Mouse (Mus musculus) cortical plate, adult 2 months (tissue): ENCODE data around the gene Hoxa6.

Experiments used
- CTCF ChIP-seq: fragments of 200-500 bp; IDR thresholded peaks from 2 replicates; pipeline ENCODE4 v1.5.1; 2011; ENCODE audit warnings: mild to moderate bottlenecking, control low read depth, low read length; ENCODE audit not compliant: insufficient read depth; ENCODE audit errors: extremely low read depth
- POLR2A ChIP-seq: fragments of 200-500 bp; IDR thresholded peaks from 2 replicates; pipeline ENCODE4 v1.6.1; 2011; ENCODE audit warnings: mild to moderate bottlenecking, low read length, control low read depth; ENCODE audit not compliant: insufficient read depth; ENCODE audit errors: extremely low read depth

DNA sequence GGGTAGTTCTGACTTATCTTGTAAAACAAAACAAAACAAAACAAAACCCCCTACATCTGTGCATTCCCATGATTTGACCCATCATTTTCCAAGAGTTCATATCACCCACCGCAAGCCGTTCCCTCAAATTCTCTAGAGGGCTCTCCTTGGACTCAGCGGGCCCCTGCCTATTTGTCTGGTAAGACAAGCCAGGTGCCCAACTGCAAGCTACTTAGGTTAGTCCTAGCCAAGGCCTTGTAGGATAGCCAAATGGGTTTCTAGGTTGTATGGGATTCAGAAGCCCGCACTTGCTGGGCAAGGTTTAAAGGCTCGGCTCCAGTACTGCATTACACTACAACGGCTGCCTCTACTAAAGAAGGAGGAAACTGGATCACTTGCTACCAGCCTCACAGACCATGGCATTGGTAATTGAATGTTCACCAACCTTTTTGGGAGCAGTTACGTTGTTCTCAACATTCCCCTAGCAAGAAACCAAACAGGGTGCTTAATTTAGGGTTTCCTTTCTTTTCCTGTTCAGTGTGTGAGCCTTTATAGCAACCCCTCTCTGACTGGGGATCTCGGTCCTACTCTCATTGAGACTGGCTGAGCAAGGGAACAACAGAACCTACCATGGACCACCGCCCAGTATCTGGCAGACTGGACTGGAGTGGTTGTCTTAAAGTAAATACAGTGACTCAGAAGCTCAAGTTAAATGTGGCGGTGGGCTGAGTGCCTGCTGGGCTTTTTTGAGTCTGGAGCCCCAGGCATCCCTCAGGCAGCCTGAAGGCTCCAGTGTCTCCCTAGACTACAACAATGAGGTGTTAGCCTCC, 29.0 kb upstream of the Hoxa6 start:
- no peak for TF ChIP-seq CTCF
- TF ChIP-seq POLR2A = no peak
